Mouse (Mus musculus) lung, embryonic 16.5 days (tissue): Measurements from ENCODE around the gene Btbd10. TPM values are rescaled to one million over a fixed set of nuclear protein-coding genes. Genes with fewer than 3 reads are reported as not detected.

ENCODE experiments used
- ATAC-seq: fragments of 200-750 bp; cut with Nextera tagmentation; 2 replicates; pipeline ENCODE4 v1.8.0; 2017; ENCODE audit warnings: low read depth, mild to moderate bottlenecking, moderate library complexity
- H3K27ac ChIP-seq: fragments of 300-500 bp; sonication (generic); 2 replicates; pipeline ENCODE4 v1.5.1; 2014; ENCODE audit warnings: mild to moderate bottlenecking, control low read depth, low read length
- H3K27me3 ChIP-seq: fragments of 300-500 bp; sonication (generic); 2 replicates; pipeline ENCODE4 v1.6.1; 2014; ENCODE audit warnings: low read depth, low read length, mixed read lengths; ENCODE audit not compliant: control insufficient read depth, insufficient read depth
- H3K36me3 ChIP-seq: fragments of 300-500 bp; sonication (generic); 2 replicates; pipeline ENCODE4 v1.6.1; 2014; ENCODE audit warnings: low read length; ENCODE audit not compliant: control insufficient read depth, insufficient read depth
- H3K4me1 ChIP-seq: fragments of 300-500 bp; sonication (generic); replicated peaks from 2 replicates; pipeline ENCODE4 v1.6.1; 2014; ENCODE audit warnings: low read length, mixed read lengths; ENCODE audit not compliant: control insufficient read depth, insufficient read depth
- H3K4me2 ChIP-seq: fragments of 300-500 bp; sonication (generic); 2 replicates; pipeline ENCODE4 v1.6.1; 2014; ENCODE audit warnings: low read depth, low read length, control low read depth
- H3K4me3 ChIP-seq: fragments of 300-500 bp; sonication (generic); 2 replicates; pipeline ENCODE4 v1.5.1; 2014; ENCODE audit warnings: mild to moderate bottlenecking, low read length, control low read depth
- H3K9ac ChIP-seq: fragments of 300-500 bp; sonication (generic); 2 replicates; pipeline ENCODE4 v1.6.1; 2014; ENCODE audit warnings: low read length, control low read depth
- H3K9me3 ChIP-seq: fragments of 300-500 bp; sonication (generic); 2 replicates; pipeline ENCODE4 v1.6.1; 2016; ENCODE audit warnings: low read length; ENCODE audit not compliant: control insufficient read depth
- WGBS: fragments of 180-500 bp; shearing (Covaris S2); extraction: QIAGEN DNeasy Blood & Tissue Kit; methylation state at CpG from one replicate; pipeline ENCODE4 v1.1.7; 2014; 5-methylcytosine and 5-hydroxymethylcytosine counted together
- polyA plus RNA-seq: library from polyadenylated mRNA; unstranded; fragments of >200 nt; fragmentation: Nextera tagmentation; extraction: Ambion mirVana; gene quantifications from 2 replicates; pipeline ENCODE4 v1.2.1, GENCODE M21; 2015

The Btbd10 gene
- polyA plus RNA-seq, 1 experiment from 2014 or later = 23.0 TPM

DNA sequence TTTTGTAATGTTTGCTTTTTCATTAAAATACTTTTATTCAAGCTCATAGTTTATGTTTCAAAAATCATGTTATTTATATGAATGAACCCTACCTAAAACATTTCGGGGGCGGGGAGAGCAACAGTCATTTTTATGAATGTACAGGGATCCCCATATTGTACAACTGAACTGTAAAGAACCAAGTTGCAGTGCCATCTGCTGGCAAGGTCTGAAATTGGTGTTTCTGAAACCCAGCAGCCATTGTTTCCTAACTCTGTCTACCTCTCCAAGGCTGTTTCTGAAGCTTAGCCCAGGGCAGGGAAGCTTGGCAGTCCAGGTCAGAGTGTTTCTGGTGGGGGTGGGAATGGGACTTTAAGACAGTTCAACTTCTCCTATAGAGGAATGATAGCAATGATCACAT lies 57.4 kb downstream of the Btbd10 start:
- no peaks in the 10 kb centered on the region for H3K9me3 ChIP-seq
- 22% methylated on average over 2 of the region's 2 CpGs for WGBS

DNA sequence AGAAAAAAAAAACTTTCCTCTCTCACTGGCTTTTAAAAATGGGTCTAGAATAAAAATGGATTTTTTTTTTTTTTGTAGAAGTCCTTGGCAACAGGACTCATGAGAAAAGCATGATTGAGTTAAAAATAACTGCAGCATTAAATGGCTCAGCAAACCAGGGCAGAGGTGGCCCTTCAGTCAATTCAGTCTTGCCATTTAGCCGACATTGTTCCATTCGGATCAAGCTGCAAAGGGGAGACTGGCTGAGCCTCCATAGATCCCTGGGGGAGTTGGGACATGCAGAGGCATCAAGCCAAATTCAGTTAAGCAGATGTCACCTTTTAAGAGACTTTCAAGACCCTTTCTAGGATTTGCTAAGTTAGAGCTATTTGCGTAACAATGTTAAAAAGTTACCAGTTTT lies 59.1 kb downstream of the Btbd10 start:
- H3K4me2 ChIP-seq = no peak overlapping the region
- ATAC-seq = no peak
- H3K9ac ChIP-seq = no peak overlapping the region
- H3K9me3 ChIP-seq = no peaks in the 10 kb centered on the region
- no peak overlapping the region for H3K4me3 ChIP-seq
- 79% methylated on average over 3 of the region's 3 CpGs for WGBS
- no peak overlapping the region for H3K27ac ChIP-seq
- no peaks in the 10 kb centered on the region for H3K36me3 ChIP-seq
- H3K27me3 ChIP-seq = no peaks in the 10 kb centered on the region
- no peaks in the 10 kb centered on the region for H3K4me1 ChIP-seq

More for the DNA sequence above, 57.4 kb downstream of the Btbd10 start:
- Histone ChIP-seq H3K36me3 (no peaks in the 10 kb centered on the region), H3K27ac (no peak overlapping the region), H3K4me1 (no peaks in the 10 kb centered on the region), H3K9ac (no peak overlapping the region), H3K4me3 (no peak overlapping the region), H3K27me3 (no peaks in the 10 kb centered on the region), H3K4me2 (no peak overlapping the region)
- no peak for ATAC-seq

DNA sequence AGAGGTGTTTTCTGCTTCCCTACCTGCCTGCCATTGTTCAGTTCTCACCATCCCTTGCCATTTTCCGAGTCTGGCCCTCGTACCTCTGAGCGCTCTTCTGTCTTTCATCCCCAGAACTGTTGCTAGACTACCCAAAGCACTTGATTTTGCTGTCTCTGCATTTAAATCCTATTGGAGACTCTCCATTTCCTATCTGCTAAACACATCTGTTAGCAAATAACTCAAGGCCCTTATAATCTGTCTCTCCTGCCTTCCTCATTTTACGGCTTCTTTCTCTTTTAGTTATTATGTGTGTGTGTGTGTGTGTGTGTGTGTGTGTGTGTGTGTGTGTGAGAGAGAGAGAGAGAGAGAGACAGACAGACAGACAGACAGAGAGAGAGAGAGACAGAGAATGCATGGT lies 71.4 kb downstream of the Btbd10 start:
- Histone ChIP-seq H3K4me2 (no peak overlapping the region), H3K27me3 (no peaks in the 10 kb centered on the region), H3K36me3 (0 out of 2 replicates have a peak, but pooled peaks cover 3% of the 10 kb centered on the region), H3K27ac (no peak overlapping the region), H3K4me3 (no peak overlapping the region), H3K9me3 (no peaks in the 10 kb centered on the region), H3K9ac (no peak overlapping the region), H3K4me1 (no peaks in the 10 kb centered on the region; the same call in 1 of the 2 replicates)
- 78% methylated on average over 4 of the region's 4 CpGs for WGBS
- no peak for ATAC-seq

DNA sequence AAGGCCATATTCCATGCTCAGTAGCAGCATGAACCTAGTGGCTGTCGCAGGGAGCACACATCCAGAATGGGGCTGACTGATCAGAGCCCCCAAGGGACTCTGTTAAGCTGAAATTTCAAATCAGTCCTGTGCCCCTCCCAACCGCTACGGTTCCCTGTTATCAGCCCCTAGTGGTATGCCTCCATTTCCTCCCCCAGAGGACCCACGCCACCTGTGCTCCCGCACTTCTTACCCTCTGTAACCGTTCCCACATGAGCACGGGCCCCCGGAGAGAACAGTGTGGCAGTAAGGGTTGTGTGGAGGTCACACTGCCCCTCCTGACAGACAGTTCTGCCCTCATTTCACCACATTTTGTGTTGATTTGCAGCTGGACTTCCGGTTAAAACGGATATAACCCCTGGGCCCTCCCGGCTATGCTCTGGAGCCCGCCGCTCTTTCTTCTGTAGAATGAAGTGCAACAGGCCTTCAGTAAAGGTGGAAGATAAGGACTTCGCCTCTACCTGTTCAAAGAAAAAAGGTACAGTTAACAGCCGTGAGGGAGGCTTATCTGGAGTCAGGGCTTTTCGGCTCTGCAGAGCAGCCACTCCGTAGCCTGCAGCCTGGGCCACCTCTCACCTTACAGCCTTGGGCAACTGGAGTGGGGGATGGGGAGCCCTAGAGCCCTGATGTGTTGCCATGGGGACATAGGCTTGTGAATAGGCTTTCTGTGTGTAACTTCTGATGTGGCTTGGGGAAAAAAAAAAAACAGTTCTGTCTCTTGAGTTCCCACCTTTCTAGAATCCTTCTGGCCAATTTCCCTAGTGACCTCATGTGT lies 73.9 kb downstream of the Btbd10 start:
- peak overlapping the region; percentile 75 for H3K27ac ChIP-seq

DNA sequence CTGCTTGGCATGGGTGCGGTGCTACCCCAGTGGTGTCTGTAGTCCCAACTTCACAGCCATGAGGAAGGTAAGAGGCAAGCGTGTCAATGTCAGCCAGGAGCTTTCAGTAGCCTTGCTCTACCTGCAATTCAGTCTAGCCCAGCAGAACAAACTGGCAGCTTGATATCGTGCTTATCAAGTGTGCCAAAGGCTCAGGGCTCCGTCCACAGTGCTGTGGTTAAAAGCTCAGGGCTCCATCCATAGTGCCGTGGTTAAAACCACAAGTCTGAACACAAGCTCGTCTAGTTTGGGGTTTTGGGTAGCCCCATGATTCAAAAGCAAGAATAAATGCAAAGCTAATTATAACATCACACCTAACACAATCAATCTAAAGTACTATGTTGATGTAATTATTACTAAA lies 74.6 kb downstream of the Btbd10 start:
- H3K4me3 ChIP-seq = no peak overlapping the region
- no peaks in the 10 kb centered on the region for H3K27me3 ChIP-seq
- 77% methylated on average over 6 of the region's 6 CpGs for WGBS
- H3K4me1 ChIP-seq = no peaks in the 10 kb centered on the region; the same call in 1 of the 2 replicates
- no peak overlapping the region for H3K4me2 ChIP-seq
- no peaks in the 10 kb centered on the region for H3K9me3 ChIP-seq
- H3K27ac ChIP-seq = no peak overlapping the region; the same call in 1 of the 2 replicates
- no peaks in the 10 kb centered on the region for H3K36me3 ChIP-seq
- H3K9ac ChIP-seq = no peak overlapping the region
- no peak for ATAC-seq

More for the DNA sequence above, 73.9 kb downstream of the Btbd10 start:
- H3K4me2 ChIP-seq = 0 out of 2 replicates have a peak overlapping the region, but pooled peaks have one; percentile 1
- no peaks in the 10 kb centered on the region for H3K36me3 ChIP-seq
- H3K4me1 ChIP-seq = no peaks in the 10 kb centered on the region; the same call in 1 of the 2 replicates
- peak; percentile 76 for ATAC-seq
- peak overlapping the region; percentile 26 for H3K9ac ChIP-seq
- H3K27me3 ChIP-seq = no peaks in the 10 kb centered on the region
- H3K4me3 ChIP-seq = no peak overlapping the region
- H3K9me3 ChIP-seq = no peaks in the 10 kb centered on the region
- WGBS = 23% methylated on average over 17 of the region's 17 CpGs

DNA sequence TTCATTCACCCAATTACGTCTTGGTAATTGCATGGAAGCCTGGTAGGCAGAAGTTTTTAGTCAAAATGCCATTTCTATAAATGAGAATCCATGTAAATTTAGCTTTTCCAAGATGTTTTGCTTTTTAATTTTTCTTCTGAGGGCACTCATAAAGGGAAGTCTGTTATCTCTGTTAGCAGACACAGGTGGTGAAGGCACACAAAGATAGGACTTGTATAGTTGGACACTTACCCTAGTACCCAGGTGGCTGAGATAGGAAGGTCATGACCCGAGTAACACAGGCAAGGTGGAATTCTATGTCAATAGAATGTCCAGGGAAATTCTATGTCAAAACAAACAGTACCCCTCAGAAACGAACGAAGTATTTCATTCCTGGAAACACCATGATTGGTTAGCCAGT lies 77.0 kb downstream of the Btbd10 start:
- no peak for ATAC-seq
- H3K36me3 ChIP-seq = no peaks in the 10 kb centered on the region
- no peaks in the 10 kb centered on the region for H3K9me3 ChIP-seq
- H3K4me3 ChIP-seq = no peak overlapping the region
- no peak overlapping the region for H3K9ac ChIP-seq
- no peak overlapping the region for H3K4me2 ChIP-seq
- no peak overlapping the region for H3K27ac ChIP-seq
- H3K27me3 ChIP-seq = no peaks in the 10 kb centered on the region
- WGBS = 52% methylated on average over 4 of the region's 4 CpGs
- H3K4me1 ChIP-seq = no peaks in the 10 kb centered on the region; the same call in 1 of the 2 replicates

DNA sequence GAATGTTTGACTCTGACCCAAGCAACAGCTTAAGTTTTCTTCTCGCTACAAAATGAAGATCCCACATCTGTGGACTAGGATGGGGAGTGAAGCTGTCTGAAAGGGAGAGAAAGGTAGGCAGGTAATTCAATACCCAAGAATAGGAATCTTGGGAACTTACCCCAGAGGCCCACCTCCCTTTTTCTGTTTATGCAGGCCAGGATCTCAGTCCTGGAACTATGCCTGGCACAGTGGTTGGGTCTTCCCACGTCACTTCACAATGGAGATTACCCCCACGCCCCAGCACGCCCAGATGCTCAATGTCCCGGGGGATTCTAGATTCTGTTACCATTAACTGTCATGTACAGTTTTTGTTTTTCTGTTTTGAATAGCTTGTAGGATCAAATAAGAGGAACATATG lies 77.5 kb downstream of the Btbd10 start:
- H3K27ac ChIP-seq = no peak overlapping the region
- WGBS = 84% methylated on average over 5 of the region's 5 CpGs
- H3K4me1 ChIP-seq = no peaks in the 10 kb centered on the region; the same call in 1 of the 2 replicates
- no peak overlapping the region for H3K9ac ChIP-seq
- ATAC-seq = no peak
- no peaks in the 10 kb centered on the region for H3K36me3 ChIP-seq
- H3K9me3 ChIP-seq = no peaks in the 10 kb centered on the region
- H3K27me3 ChIP-seq = no peaks in the 10 kb centered on the region
- H3K4me2 ChIP-seq = no peak overlapping the region
- no peak overlapping the region for H3K4me3 ChIP-seq

DNA sequence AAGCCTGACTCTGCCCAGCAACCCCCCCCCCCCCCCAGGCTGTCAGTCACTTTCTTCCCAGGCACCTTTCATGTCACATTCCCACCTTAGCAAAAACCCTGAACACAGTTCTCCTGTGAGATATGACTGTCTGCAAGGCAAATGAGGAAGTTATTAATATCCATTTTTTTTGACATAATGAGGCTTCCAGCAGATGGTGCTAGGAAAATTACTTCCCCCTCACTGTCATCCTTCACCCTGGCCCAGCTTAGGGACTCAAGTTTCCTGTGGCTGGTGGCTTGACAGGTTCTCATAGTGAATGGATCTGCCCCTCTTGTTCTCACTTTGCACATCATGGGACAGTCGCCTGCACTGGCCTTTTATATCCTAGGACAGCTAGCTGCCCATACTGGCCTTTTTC lies 80.0 kb downstream of the Btbd10 start:
- no peaks in the 10 kb centered on the region for H3K4me1 ChIP-seq
- H3K4me2 ChIP-seq = no peak overlapping the region
- H3K36me3 ChIP-seq = no peaks in the 10 kb centered on the region
- WGBS = 68% methylated on average over 1 of the region's 1 CpGs
- H3K27ac ChIP-seq = no peak overlapping the region
- ATAC-seq = no peak
- no peaks in the 10 kb centered on the region for H3K27me3 ChIP-seq
- H3K9ac ChIP-seq = no peak overlapping the region
- H3K4me3 ChIP-seq = no peak overlapping the region
- H3K9me3 ChIP-seq = no peaks in the 10 kb centered on the region

DNA sequence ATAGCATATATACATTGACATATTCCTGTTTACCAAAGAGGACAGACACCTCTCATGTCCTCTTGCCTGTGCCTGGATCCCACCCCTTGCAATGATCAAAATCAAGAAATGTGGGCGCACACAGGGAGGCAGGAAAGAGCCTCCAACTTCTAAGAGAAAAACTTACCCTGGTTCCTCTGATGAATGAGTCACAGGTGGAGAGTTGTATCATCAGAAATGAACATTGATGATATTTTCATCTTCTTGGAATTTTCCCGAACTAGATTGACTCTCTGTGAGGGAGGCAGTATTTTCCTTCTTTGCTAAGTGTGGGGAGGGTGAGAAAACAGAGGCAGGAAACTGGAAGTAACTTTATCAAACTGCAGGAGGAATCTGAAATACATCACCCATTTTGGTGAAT lies 83.8 kb downstream of the Btbd10 start:
- Histone ChIP-seq H3K4me2 (no peak overlapping the region), H3K27ac (no peak overlapping the region), H3K27me3 (no peaks in the 10 kb centered on the region), H3K4me1 (no peaks in the 10 kb centered on the region), H3K36me3 (no peaks in the 10 kb centered on the region), H3K4me3 (no peak overlapping the region), H3K9ac (no peak overlapping the region), H3K9me3 (no peaks in the 10 kb centered on the region)
- no peak for ATAC-seq
- 77% methylated on average over 2 of the region's 2 CpGs for WGBS
